In genomic region chr1:72936681-72937465, GRCm38 (mm10) we compare ENCODE assay signal across 16 mouse cellular contexts.
DNase-seq lines count a peak whose midpoint lies in the region; ATAC-seq lines count a peak whose summit lies in the region.
"Had no signal": no experiment of that assay in that cellular context is flagged by ENCODE, and none has a peak within 500 bp of the region (broad histone marks: within the 10 kb centered on the region; RNA-seq: fewer than 3 reads in every experiment).

No protein-coding gene starts in this region.

- H3K36me3 ChIP-seq in kidney, embryonic 16.5 days (ENCODE audit: insufficient read depth, low read length), result no peaks in the 10 kb centered on the region
- H3K36me3 ChIP-seq: limb, embryonic 12.5 days had no signal

- H3K27me3 ChIP-seq in kidney, embryonic 16.5 days (ENCODE audit: insufficient read depth, low read length), result no peaks in the 10 kb centered on the region
- H3K27me3 ChIP-seq: limb, embryonic 12.5 days had no signal

- no peak overlapping the region for H3K4me3 ChIP-seq in kidney, embryonic 16.5 days (ENCODE audit: low read length)
- H3K4me3 ChIP-seq in brown adipose tissue, adult 24 weeks (ENCODE audit: insufficient read depth, low read depth, low read length), result no peak overlapping the region
- H3K4me3 ChIP-seq: limb, embryonic 12.5 days had no signal

- H3K4me1 ChIP-seq in kidney, embryonic 16.5 days (ENCODE audit: insufficient read depth, low read length), result no peaks in the 10 kb centered on the region
- no peaks in the 10 kb centered on the region for H3K4me1 ChIP-seq in brown adipose tissue, adult 24 weeks (ENCODE audit: control insufficient read depth, insufficient read depth, insufficient read length, low read length)
- H3K4me1 ChIP-seq: limb, embryonic 12.5 days had no signal

- peak; percentile 51 for DNase-seq in kidney, adult 18-20 months
- peak; percentile 58 for DNase-seq in heart, adult 8-10 months (ENCODE audit: low spot score)
- peak; percentile 28 for DNase-seq in kidney, postnatal 10 days
- DNase-seq in lung, postnatal 14 days, result no peak
- DNase-seq: cerebellum, adult 9-10 months; right cerebral cortex, postnatal 25 days; thymus, postnatal 4 days had no signal

- no peak overlapping the region for H3K9ac ChIP-seq in kidney, embryonic 16.5 days (replicated peaks; ENCODE audit: low read length)
- H3K9ac ChIP-seq: limb, embryonic 12.5 days had no signal

- no peaks in the 10 kb centered on the region for H3K9me3 ChIP-seq in kidney, embryonic 16.5 days (ENCODE audit: low read length)
- H3K9me3 ChIP-seq: limb, embryonic 12.5 days had no signal

- H3K27ac ChIP-seq in kidney, embryonic 16.5 days (ENCODE audit: low read length), result no peak overlapping the region
- 0 out of 2 replicates have a peak overlapping the region, but pooled peaks have one; percentile 23 for H3K27ac ChIP-seq in brown adipose tissue, adult 24 weeks (replicated peaks; ENCODE audit: low read depth, low read length)
- H3K27ac ChIP-seq: limb, embryonic 12.5 days; macrophage; stomach, postnatal 0 days had no signal

- ATAC-seq in kidney, embryonic 16.5 days (ENCODE audit: low FRiP score, low TSS enrichment), result no peak
- ATAC-seq in activated CD4-positive, CD25-positive, alpha-beta regulatory T cell, adult 4 months, result no peak
- ATAC-seq: hindbrain, embryonic 16.5 days; midbrain, embryonic 16.5 days; Patski had no signal

- WGBS in kidney, embryonic 16.5 days, result 90% methylated on average over 5 of the region's 5 CpGs

- H3K4me2 ChIP-seq in kidney, embryonic 16.5 days (replicated peaks; ENCODE audit: low read depth, low read length), result no peak overlapping the region
- H3K4me2 ChIP-seq: limb, embryonic 12.5 days had no signal
